Mouse (Mus musculus): ENCODE results near the gene Acsm2. TPM values are rescaled to one million over a fixed set of nuclear protein-coding genes. Genes with fewer than 3 reads are reported as not detected.

The Acsm2 gene
- not detected in 2 replicates for polyA plus RNA-seq (2016; fragmentation: Nextera tagmentation; extraction: Ambion mirVana)

DNA sequence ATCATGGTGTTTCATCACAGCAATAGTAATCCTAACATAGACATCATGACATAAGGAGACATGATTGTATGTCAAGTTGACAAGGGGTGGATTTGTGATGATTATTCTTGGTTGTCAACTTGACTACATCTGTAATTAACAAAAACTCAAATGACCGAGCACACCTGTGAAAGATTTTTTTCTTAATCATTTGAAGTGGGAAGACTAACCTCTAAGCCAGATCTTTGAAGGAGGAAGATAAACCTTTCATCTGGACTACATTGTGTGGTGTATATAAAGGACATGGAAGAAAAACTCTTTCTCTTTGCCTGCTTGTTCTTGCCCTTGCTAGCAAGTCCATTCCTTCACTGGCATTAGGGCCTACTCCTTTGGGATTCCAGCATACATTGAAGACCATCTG, at the start of gene Acsm2:
Acsm2 (plus strand) TSS at position 301 of the 400 bp plus-strand sequence.
- Histone ChIP-seq H3K9me3 (replicated peaks) (no peaks in the 10 kb centered on the region), H3K9ac (no peak within 1 kb of the TSS), H3K4me2 (no peak within 1 kb of the TSS), H3K4me3 (no peak within 1 kb of the TSS), H3K4me1 (no peaks in the 10 kb centered on the region), H3K27me3 (replicated peaks) (no peaks in the 10 kb centered on the region), H3K27ac (no peak within 1 kb of the TSS), H3K36me3 (no peaks in the 10 kb centered on the region)
- ATAC-seq = no peak
- 77% methylated on average over 1 of the region's 1 CpGs for WGBS (ENCODE audit: insufficient replicate concordance)

DNA sequence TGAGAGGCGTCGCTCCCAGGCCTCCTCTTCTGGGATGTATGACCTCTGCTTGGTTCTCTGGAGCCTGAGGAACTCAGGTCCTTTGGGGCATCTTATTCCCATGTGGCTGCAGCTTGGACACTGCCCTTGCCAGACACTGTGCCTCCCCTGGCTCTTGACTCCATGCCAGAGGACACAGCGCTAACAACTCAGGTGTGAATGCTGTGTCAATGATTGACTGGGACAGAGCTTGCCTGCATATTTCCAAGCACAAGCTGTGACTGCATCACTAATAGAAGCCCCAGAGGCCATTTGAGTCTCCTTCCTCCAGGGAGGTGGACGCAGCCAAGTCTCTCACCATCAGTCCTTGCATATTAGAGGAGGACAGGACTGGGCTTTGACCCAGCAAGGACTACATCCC, 43.0 kb upstream of the Acsm2 start:
- Histone ChIP-seq H3K27ac (no peak overlapping the region), H3K9me3 (replicated peaks) (no peaks in the 10 kb centered on the region), H3K4me3 (no peak overlapping the region), H3K9ac (no peak overlapping the region), H3K4me2 (no peak overlapping the region), H3K27me3 (replicated peaks) (no peaks in the 10 kb centered on the region), H3K36me3 (no peaks in the 10 kb centered on the region), H3K4me1 (no peaks in the 10 kb centered on the region)
- ATAC-seq = no peak
- 77% methylated on average over 4 of the region's 4 CpGs for WGBS (ENCODE audit: insufficient replicate concordance)

DNA sequence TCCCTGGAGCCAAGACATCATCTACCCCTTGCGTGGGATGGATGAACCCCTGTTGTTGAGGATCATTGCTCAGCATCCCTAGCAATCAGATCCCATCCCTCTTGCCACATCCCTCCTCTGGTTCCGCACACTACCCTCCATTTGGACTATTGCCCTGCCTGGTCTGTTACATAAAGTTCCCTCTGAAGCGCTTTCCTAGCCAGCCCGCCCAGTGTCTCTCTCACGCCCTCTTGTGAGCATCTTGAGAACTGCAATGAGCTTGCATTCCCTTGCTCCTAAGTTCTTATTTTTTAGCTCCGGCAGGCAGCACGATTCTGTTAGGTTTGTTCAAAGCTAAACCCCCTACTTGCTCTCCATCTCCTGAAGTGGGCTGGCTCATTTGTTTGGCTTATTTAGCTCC, 41.1 kb upstream of the Acsm2 start:
- H3K36me3 ChIP-seq = no peaks in the 10 kb centered on the region
- H3K9me3 ChIP-seq (replicated peaks) = no peaks in the 10 kb centered on the region
- WGBS (ENCODE audit: insufficient replicate concordance) = 33% methylated on average over 7 of the region's 7 CpGs
- no peak overlapping the region for H3K9ac ChIP-seq
- ATAC-seq = no peak
- no peaks in the 10 kb centered on the region for H3K4me1 ChIP-seq
- H3K4me3 ChIP-seq = no peak overlapping the region
- H3K27me3 ChIP-seq (replicated peaks) = no peaks in the 10 kb centered on the region
- no peak overlapping the region for H3K4me2 ChIP-seq
- no peak overlapping the region for H3K27ac ChIP-seq

DNA sequence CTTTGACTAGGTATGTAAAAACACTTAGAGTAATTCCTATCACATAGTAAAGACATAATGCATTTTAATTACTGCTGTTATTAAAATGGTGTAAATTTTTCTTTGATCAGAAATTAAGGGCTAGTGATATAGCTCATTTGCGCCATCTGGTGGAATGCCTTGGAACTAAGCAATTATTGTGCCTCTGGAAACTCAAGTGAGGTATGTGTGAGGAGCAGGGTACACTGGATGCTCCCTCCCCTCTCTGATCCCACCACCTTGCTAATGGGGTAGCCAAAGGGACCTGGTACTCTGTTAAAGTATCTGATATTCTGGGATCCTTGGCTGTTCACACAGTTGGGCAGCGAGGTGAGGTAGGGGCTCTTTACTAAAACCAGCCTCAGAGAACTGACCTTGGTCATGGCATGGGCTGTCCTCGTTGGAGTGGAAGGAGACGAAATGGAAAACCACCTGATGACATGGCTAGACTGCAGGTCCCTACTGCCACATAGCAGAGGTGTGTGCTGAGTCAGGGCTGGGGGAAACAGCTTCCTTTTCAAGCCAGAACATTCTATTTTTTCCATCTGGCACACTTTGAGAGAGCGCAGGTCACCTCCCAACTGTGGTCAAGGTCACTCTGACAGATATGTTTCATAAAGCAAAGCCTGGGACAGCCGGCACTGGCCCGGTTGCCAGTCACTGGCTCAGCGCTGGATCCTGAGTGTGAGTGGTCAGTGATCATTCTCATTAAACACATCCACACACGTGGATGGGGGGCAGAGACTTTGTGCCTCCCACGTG, 38.5 kb upstream of the Acsm2 start:
- Histone ChIP-seq H3K4me1 (no peaks in the 10 kb centered on the region), H3K27ac (no peak overlapping the region), H3K36me3 (no peaks in the 10 kb centered on the region), H3K4me2 (no peak overlapping the region), H3K4me3 (no peak overlapping the region), H3K9ac (no peak overlapping the region), H3K9me3 (replicated peaks) (no peaks in the 10 kb centered on the region), H3K27me3 (replicated peaks) (no peaks in the 10 kb centered on the region)
- WGBS (ENCODE audit: insufficient replicate concordance) = 50% methylated on average over 10 of the region's 10 CpGs
- ATAC-seq = no peak

DNA sequence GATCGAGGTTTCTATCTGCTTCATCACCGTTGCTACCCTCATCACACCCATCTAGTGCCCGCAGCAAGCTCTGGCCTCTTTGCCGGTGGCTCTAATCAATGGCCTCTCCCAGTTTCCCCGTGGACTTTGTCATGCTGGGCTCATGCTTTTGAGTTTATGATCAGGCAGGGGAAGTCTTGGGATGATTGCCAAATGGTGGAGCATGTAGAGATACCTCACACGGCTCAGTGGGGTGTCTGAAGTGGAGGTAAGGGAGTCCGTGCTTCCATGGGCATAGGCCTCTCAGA, 37.9 kb upstream of the Acsm2 start:
- Histone ChIP-seq H3K4me3 (no peak overlapping the region), H3K4me1 (no peaks in the 10 kb centered on the region), H3K9me3 (replicated peaks) (no peaks in the 10 kb centered on the region), H3K9ac (no peak overlapping the region), H3K36me3 (no peaks in the 10 kb centered on the region), H3K27me3 (replicated peaks) (no peaks in the 10 kb centered on the region), H3K4me2 (no peak overlapping the region), H3K27ac (no peak overlapping the region)
- WGBS (ENCODE audit: insufficient replicate concordance) = 66% methylated on average over 7 of the region's 7 CpGs
- no peak for ATAC-seq

DNA sequence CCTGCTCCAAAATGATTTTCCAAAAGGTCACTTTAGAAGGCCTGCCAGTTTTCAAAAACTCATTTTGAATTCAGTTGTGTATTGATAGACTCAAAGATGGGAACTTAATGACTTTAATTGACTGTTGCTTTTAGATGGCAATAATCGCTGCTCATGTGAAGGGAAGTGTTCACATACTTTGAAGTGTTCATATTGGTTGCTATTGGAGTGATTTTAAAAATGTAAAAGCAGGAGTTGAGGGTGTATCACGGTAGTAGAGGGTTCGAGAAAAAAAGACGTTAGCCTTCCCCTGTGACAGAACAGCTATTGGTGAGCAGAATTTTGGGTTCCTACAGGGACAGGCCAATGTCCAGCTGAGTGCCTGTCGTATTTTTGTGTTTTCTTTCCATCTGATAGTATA, 35.0 kb upstream of the Acsm2 start, which contains the start of gene Acsm5:
Acsm5 (plus strand) TSS at position 301 of the 400 bp plus-strand sequence.
- Histone ChIP-seq H3K27me3 (replicated peaks) (no peaks in the 10 kb centered on the region), H3K36me3 (no peaks in the 10 kb centered on the region), H3K4me1 (no peaks in the 10 kb centered on the region), H3K4me3 (no peak within 1 kb of the TSS), H3K9me3 (replicated peaks) (no peaks in the 10 kb centered on the region), H3K9ac (no peak within 1 kb of the TSS), H3K27ac (no peak within 1 kb of the TSS), H3K4me2 (no peak within 1 kb of the TSS)
- no peak for ATAC-seq
- WGBS (ENCODE audit: insufficient replicate concordance) = 56% methylated on average over 5 of the region's 5 CpGs

DNA sequence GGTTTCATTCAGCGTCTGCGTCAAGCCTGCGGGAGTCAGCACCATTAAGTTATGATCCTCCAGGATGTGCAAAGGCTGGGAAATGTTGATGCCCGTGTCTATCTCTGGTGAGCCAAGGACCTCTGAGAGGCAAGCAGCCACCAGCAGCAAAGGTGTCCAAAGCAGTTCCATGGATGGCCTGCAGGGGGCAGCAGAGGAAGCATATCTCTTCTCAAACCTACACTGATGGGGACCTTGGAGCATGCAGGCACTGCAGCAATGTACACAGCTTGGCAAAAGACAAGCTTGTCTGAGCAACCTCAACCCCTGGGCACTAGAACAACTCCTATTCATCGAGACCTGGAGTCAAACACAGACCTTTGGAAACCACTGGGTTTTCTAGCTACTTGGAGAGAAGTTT, 34.5 kb upstream of the Acsm2 start:
- WGBS (ENCODE audit: insufficient replicate concordance) = 49% methylated on average over 5 of the region's 5 CpGs
- no peaks in the 10 kb centered on the region for H3K9me3 ChIP-seq (replicated peaks)
- no peak overlapping the region for H3K9ac ChIP-seq
- H3K27ac ChIP-seq = no peak overlapping the region
- ATAC-seq = no peak
- H3K4me3 ChIP-seq = no peak overlapping the region
- H3K4me2 ChIP-seq = no peak overlapping the region
- H3K27me3 ChIP-seq (replicated peaks) = no peaks in the 10 kb centered on the region
- H3K36me3 ChIP-seq = no peaks in the 10 kb centered on the region
- no peaks in the 10 kb centered on the region for H3K4me1 ChIP-seq

DNA sequence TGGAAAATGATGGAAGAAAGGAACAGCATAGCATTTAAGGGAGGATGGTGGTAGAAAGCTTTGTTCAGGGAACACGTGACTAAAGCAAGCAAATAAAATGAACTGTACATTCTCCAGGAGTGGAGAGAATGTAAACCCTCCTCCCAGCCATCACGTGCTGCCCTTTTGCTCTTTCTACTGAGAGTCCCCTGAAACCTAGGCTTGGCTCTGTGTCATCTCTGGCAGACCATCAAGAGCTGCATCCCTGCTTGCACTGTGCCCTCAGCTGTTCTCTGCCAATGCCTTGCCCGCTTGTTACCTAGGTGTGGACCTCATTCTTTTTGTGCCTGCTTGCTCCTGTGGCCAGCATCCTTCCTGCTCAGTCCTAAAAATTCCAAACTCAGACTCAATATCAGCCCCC, 32.3 kb upstream of the Acsm2 start:
- 62% methylated on average over 3 of the region's 3 CpGs for WGBS (ENCODE audit: insufficient replicate concordance)
- Histone ChIP-seq H3K9me3 (replicated peaks) (no peaks in the 10 kb centered on the region), H3K36me3 (no peaks in the 10 kb centered on the region), H3K4me3 (no peak overlapping the region), H3K4me1 (no peaks in the 10 kb centered on the region), H3K9ac (no peak overlapping the region), H3K27ac (no peak overlapping the region), H3K27me3 (replicated peaks) (no peaks in the 10 kb centered on the region), H3K4me2 (no peak overlapping the region)
- ATAC-seq = no peak

DNA sequence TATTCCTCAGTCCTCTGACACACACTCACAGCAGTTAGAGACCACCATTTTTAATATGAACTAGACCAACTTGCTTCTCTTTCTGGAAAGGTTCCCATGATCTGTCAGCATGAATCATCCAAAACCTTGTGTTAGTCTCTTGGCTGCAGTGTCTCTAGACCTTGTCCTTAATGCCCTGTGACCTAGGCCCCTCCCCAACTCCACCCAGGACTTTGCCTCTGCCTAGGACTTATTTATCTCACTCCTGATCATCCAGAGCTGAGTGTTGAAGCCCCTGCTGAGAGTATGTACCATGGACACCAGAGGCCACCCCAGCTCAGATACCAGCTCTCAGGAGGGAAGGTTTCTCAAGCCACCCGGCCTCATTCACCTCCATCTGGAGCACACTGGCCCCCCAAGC, 31.8 kb upstream of the Acsm2 start:
- Histone ChIP-seq H3K9me3 (replicated peaks) (no peaks in the 10 kb centered on the region), H3K9ac (no peak overlapping the region), H3K4me1 (no peaks in the 10 kb centered on the region), H3K4me3 (no peak overlapping the region), H3K27me3 (replicated peaks) (no peaks in the 10 kb centered on the region), H3K27ac (no peak overlapping the region), H3K4me2 (no peak overlapping the region), H3K36me3 (no peaks in the 10 kb centered on the region)
- 65% methylated on average over 1 of the region's 1 CpGs for WGBS (ENCODE audit: insufficient replicate concordance)
- ATAC-seq = no peak

DNA sequence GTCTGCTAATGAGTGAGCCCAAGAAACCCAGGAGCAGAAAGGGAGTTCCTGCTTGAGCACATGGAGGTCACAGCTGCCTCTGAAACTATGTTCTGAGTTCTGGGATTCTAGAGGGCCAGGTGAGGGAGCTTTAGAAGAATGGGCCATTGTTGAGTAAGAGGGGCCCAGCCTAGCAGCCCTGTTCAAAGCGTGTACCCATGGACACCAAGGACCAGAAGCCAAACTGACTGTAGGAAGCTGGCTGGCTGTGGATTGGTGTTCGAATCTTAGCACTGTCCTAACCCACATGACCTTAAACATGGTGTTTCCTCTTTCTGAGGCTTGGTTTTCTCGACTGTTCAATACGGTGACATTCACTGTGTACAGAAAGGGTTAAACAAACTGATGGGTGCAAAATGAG, 30.8 kb upstream of the Acsm2 start, which contains the start of gene Pdilt:
Pdilt (minus strand) TSS at position 101 of the 400 bp plus-strand sequence.
- Histone ChIP-seq H3K4me1 (no peaks in the 10 kb centered on the region), H3K4me2 (no peak within 1 kb of the TSS), H3K27me3 (replicated peaks) (no peaks in the 10 kb centered on the region), H3K9me3 (replicated peaks) (no peaks in the 10 kb centered on the region), H3K36me3 (no peaks in the 10 kb centered on the region), H3K27ac (no peak within 1 kb of the TSS), H3K4me3 (no peak within 1 kb of the TSS), H3K9ac (no peak within 1 kb of the TSS)
- no peak for ATAC-seq
- 37% methylated on average over 4 of the region's 4 CpGs for WGBS (ENCODE audit: insufficient replicate concordance)

DNA sequence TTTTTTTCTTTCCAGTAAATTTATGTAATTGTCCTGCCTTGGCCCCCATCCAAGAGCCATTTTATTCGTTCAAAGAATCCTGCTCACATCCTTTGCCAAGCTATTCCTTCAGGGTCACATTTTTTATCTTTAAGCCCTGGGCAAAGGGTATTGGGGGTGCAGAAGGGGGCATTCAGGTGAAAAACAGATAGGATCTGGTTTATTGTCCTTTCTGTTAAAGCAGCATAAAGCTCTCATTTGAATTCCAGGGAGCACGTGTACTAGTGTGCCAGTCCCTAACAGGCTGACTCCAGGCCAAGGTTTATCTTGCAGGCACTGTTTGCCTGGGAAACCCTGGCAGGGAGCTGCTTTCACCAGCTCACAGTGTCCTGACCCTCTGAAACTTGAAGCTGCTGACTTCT, 28.3 kb upstream of the Acsm2 start:
- no peaks in the 10 kb centered on the region for H3K36me3 ChIP-seq
- 33% methylated on average over 2 of the region's 2 CpGs for WGBS (ENCODE audit: insufficient replicate concordance)
- H3K27ac ChIP-seq = no peak overlapping the region
- H3K4me3 ChIP-seq = no peak overlapping the region
- no peak overlapping the region for H3K4me2 ChIP-seq
- no peak overlapping the region for H3K9ac ChIP-seq
- H3K4me1 ChIP-seq = no peaks in the 10 kb centered on the region
- H3K27me3 ChIP-seq (replicated peaks) = no peaks in the 10 kb centered on the region
- no peak for ATAC-seq
- no peaks in the 10 kb centered on the region for H3K9me3 ChIP-seq (replicated peaks)

DNA sequence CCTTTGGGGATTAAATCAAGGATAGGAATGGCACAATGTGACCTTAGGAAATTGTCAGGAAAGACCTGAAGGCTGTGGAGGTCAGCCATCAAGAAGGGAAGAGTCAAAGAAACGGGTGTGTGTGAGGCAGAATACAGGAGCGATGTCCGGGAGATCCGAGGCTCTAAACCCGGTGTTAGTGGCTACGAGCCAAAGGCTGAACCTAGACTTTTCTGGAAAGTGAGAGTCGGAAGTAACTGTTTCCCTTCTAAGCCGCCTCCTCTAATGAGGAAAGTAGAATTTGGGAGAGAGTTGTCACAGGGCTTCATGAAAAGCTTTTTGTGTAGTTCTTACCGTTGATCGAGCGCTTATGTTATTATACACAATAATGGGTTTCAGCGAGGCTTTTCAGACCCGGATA, 27.7 kb upstream of the Acsm2 start:
- Histone ChIP-seq H3K9ac (no peak overlapping the region), H3K27ac (no peak overlapping the region), H3K4me2 (no peak overlapping the region), H3K4me3 (no peak overlapping the region), H3K27me3 (replicated peaks) (no peaks in the 10 kb centered on the region), H3K4me1 (no peaks in the 10 kb centered on the region), H3K9me3 (replicated peaks) (no peaks in the 10 kb centered on the region), H3K36me3 (no peaks in the 10 kb centered on the region)
- ATAC-seq = no peak
- 73% methylated on average over 13 of the region's 13 CpGs for WGBS (ENCODE audit: insufficient replicate concordance)

DNA sequence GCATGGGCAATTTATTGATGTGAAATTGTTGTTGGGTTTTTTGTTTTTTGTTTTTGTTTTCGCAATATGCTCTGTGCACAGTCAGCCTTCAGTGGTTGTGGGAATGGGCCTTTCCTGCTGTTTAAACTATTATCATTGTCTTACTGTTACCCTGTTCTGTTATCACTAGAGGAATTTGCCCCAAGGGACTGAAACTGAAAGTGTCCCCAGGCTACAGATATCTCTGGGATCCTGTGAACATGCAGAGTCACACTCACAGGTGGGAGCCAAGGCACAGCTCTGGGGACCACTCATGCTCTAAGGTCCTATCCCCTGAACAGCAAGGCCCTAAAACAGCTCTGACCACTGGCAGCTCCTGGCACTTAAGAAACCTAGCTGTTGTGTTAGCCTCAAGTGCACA, 27.0 kb upstream of the Acsm2 start:
- Histone ChIP-seq H3K36me3 (no peaks in the 10 kb centered on the region), H3K27ac (no peak overlapping the region), H3K9me3 (replicated peaks) (no peaks in the 10 kb centered on the region), H3K9ac (no peak overlapping the region), H3K4me2 (no peak overlapping the region), H3K4me3 (no peak overlapping the region), H3K4me1 (no peaks in the 10 kb centered on the region), H3K27me3 (replicated peaks) (no peaks in the 10 kb centered on the region)
- ATAC-seq = no peak
- 77% methylated on average over 1 of the region's 1 CpGs for WGBS (ENCODE audit: insufficient replicate concordance)
